Mouse (Mus musculus) forebrain, embryonic 10.5 days (tissue): Measurements from ENCODE around the gene Bmp2k. TPM values are rescaled to one million over a fixed set of nuclear protein-coding genes. Genes with fewer than 3 reads are reported as not detected.
"Not testable (repeated sequence)": the region's sequence is repeated elsewhere in the genome, so short reads cannot be mapped to it uniquely, and the experiment has no call there.

ENCODE experiments used
- DNase-seq: peaks from one replicate; pipeline ENCODE4 v3.0.0-alpha.2; 2017; ENCODE audit warnings: low spot score; ENCODE audit errors: extremely low spot score
- H3K27ac ChIP-seq: fragments of 300-500 bp; sonication (generic); 2 replicates; pipeline ENCODE4 v1.5.1; 2016; ENCODE audit warnings: mild to moderate bottlenecking
- H3K27me3 ChIP-seq: fragments of 300-500 bp; sonication (generic); 2 replicates; pipeline ENCODE4 v1.6.1; 2016; ENCODE audit warnings: mild to moderate bottlenecking; ENCODE audit not compliant: poor library complexity, severe bottlenecking
- H3K36me3 ChIP-seq: fragments of 300-500 bp; sonication (generic); replicated peaks from 2 replicates; pipeline ENCODE4 v1.6.1; 2016; ENCODE audit warnings: mild to moderate bottlenecking, moderate library complexity
- H3K4me1 ChIP-seq: fragments of 300-500 bp; sonication (generic); 2 replicates; pipeline ENCODE4 v1.6.1; 2016
- H3K4me3 ChIP-seq: fragments of 300-500 bp; sonication (generic); 2 replicates; pipeline ENCODE4 v1.5.1; 2016; ENCODE audit warnings: mild to moderate bottlenecking, moderate library complexity
- H3K9me3 ChIP-seq: fragments of 300-500 bp; sonication (generic); 2 replicates; pipeline ENCODE4 v1.6.1; 2016; ENCODE audit warnings: mild to moderate bottlenecking, moderate library complexity
- WGBS: fragments of 180-500 bp; shearing (Covaris S2); methylation state at CpG from one replicate; pipeline ENCODE4 v1.1.7; 2016; 5-methylcytosine and 5-hydroxymethylcytosine counted together
- polyA plus RNA-seq: library from polyadenylated mRNA; unstranded; fragments of >200 nt; fragmentation: Nextera tagmentation; extraction: Ambion mirVana; gene quantifications from 2 replicates; pipeline ENCODE4 v1.2.1, GENCODE M21; 2016

Bmp2k gene
- polyA plus RNA-seq, 1 experiment from 2014 or later = 8.8 TPM

GRCm38 (mm10) chr5:97009601-97010335 is 12.3 kb downstream of the Bmp2k start:
- Histone ChIP-seq H3K27me3 (no peaks in the 10 kb centered on the region), H3K27ac (no peak overlapping the region), H3K4me3 (no peak overlapping the region), H3K36me3 (no peaks in the 10 kb centered on the region), H3K9me3 (no peaks in the 10 kb centered on the region), H3K4me1 (peaks cover 11% of the 10 kb centered on the region)
- WGBS = 89% methylated on average over 11 of the region's 11 CpGs
- DNase-seq = peak; percentile 13

GRCm38 (mm10) chr5:97015781-97016508 is 18.5 kb downstream of the Bmp2k start:
- WGBS = 92% methylated on average over 11 of the region's 11 CpGs
- no peaks in the 10 kb centered on the region for H3K36me3 ChIP-seq
- H3K4me3 ChIP-seq = no peak overlapping the region
- no peak overlapping the region for H3K27ac ChIP-seq
- no peaks in the 10 kb centered on the region for H3K27me3 ChIP-seq
- peaks cover 30% of the 10 kb centered on the region for H3K4me1 ChIP-seq
- H3K9me3 ChIP-seq = no peaks in the 10 kb centered on the region
- DNase-seq = no peak

- H3K36me3 ChIP-seq = no peaks in the 10 kb centered on the region
- H3K4me3 ChIP-seq = no peak overlapping the region
- H3K9me3 ChIP-seq = no peaks in the 10 kb centered on the region
- H3K27ac ChIP-seq = no peak overlapping the region
- H3K4me1 ChIP-seq = peaks cover 30% of the 10 kb centered on the region
- WGBS = 94% methylated on average over 9 of the region's 9 CpGs
- no peak for DNase-seq
- no peaks in the 10 kb centered on the region for H3K27me3 ChIP-seq
These were observed 19.5 kb downstream of the Bmp2k start for GRCm38 (mm10) chr5:97016842-97017577.

GRCm38 (mm10) chr5:97022305-97023278 is 25.1 kb downstream of the Bmp2k start:
- no peaks in the 10 kb centered on the region for H3K36me3 ChIP-seq
- WGBS = 83% methylated on average over 15 of the region's 15 CpGs
- H3K4me3 ChIP-seq = no peak overlapping the region
- no peak overlapping the region for H3K27ac ChIP-seq
- DNase-seq = no peak
- H3K4me1 ChIP-seq = peaks cover 5% of the 10 kb centered on the region; the same call in 1 of the 2 replicates
- no peaks in the 10 kb centered on the region for H3K9me3 ChIP-seq
- no peaks in the 10 kb centered on the region for H3K27me3 ChIP-seq

GRCm38 (mm10) chr5:97024834-97025233 is 27.3 kb downstream of the Bmp2k start:
- 91% methylated on average over 5 of the region's 5 CpGs for WGBS
- Histone ChIP-seq H3K4me3 (no peak overlapping the region), H3K36me3 (no peaks in the 10 kb centered on the region), H3K27me3 (no peaks in the 10 kb centered on the region), H3K27ac (no peak overlapping the region), H3K9me3 (no peaks in the 10 kb centered on the region), H3K4me1 (peaks cover 5% of the 10 kb centered on the region; the same call in 1 of the 2 replicates)
- no peak for DNase-seq

- Histone ChIP-seq H3K27ac (no peak overlapping the region), H3K9me3 (no peaks in the 10 kb centered on the region), H3K4me3 (no peak overlapping the region), H3K36me3 (no peaks in the 10 kb centered on the region), H3K27me3 (no peaks in the 10 kb centered on the region), H3K4me1 (peaks cover 5% of the 10 kb centered on the region; the same call in 1 of the 2 replicates)
- WGBS = 89% methylated on average over 6 of the region's 6 CpGs
- no peak for DNase-seq
These were observed 28.2 kb downstream of the Bmp2k start for GRCm38 (mm10) chr5:97025650-97026049.

- no peak for DNase-seq
- Histone ChIP-seq H3K27ac (no peak overlapping the region), H3K9me3 (no peaks in the 10 kb centered on the region), H3K36me3 (0 out of 2 replicates have a peak, but pooled peaks cover 7% of the 10 kb centered on the region), H3K4me3 (no peak overlapping the region), H3K4me1 (no peaks in the 10 kb centered on the region), H3K27me3 (no peaks in the 10 kb centered on the region)
- 91% methylated on average over 8 of the region's 8 CpGs for WGBS
These were observed 30.5 kb downstream of the Bmp2k start for GRCm38 (mm10) chr5:97028004-97028403.

- H3K4me1 ChIP-seq, H3K4me3 ChIP-seq, H3K27ac ChIP-seq, H3K27me3 ChIP-seq, H3K36me3 ChIP-seq, H3K9me3 ChIP-seq, DNase-seq: not testable (repeated sequence)
- WGBS = 85% methylated on average over 1 of the region's 1 CpGs
These were observed 31.4 kb downstream of the Bmp2k start for GRCm38 (mm10) chr5:97028840-97029239.

GRCm38 (mm10) chr5:97031771-97032170 is 34.3 kb downstream of the Bmp2k start:
- Histone ChIP-seq H3K4me3 (no peak overlapping the region), H3K4me1 (no peaks in the 10 kb centered on the region), H3K9me3 (no peaks in the 10 kb centered on the region), H3K36me3 (0 out of 2 replicates have a peak, but pooled peaks cover 9% of the 10 kb centered on the region), H3K27ac (no peak overlapping the region), H3K27me3 (no peaks in the 10 kb centered on the region)
- DNase-seq = no peak
- WGBS = 87% methylated on average over 6 of the region's 6 CpGs

GRCm38 (mm10) chr5:97045260-97045659 is 47.8 kb downstream of the Bmp2k start:
- H3K36me3 ChIP-seq = peaks cover 12% of the 10 kb centered on the region; the same call in 1 of the 2 replicates
- no peaks in the 10 kb centered on the region for H3K4me1 ChIP-seq
- H3K9me3 ChIP-seq = no peaks in the 10 kb centered on the region
- no peak overlapping the region for H3K4me3 ChIP-seq
- no peak for DNase-seq
- H3K27me3 ChIP-seq = no peaks in the 10 kb centered on the region
- 93% methylated on average over 7 of the region's 7 CpGs for WGBS
- H3K27ac ChIP-seq = no peak overlapping the region

- Histone ChIP-seq H3K9me3 (no peaks in the 10 kb centered on the region), H3K4me3 (no peak overlapping the region), H3K4me1 (no peaks in the 10 kb centered on the region), H3K27me3 (no peaks in the 10 kb centered on the region), H3K27ac (no peak overlapping the region), H3K36me3 (peaks cover 10% of the 10 kb centered on the region; the same call in 1 of the 2 replicates)
- DNase-seq = no peak
- WGBS = 91% methylated on average over 10 of the region's 10 CpGs
These were observed 49.2 kb downstream of the Bmp2k start for GRCm38 (mm10) chr5:97046680-97047079.

GRCm38 (mm10) chr5:97048905-97049304 is 51.4 kb downstream of the Bmp2k start:
- no peaks in the 10 kb centered on the region for H3K4me1 ChIP-seq
- WGBS = 92% methylated on average over 5 of the region's 5 CpGs
- H3K4me3 ChIP-seq = no peak overlapping the region
- no peaks in the 10 kb centered on the region for H3K9me3 ChIP-seq
- H3K27me3 ChIP-seq = no peaks in the 10 kb centered on the region
- H3K27ac ChIP-seq = no peak overlapping the region
- H3K36me3 ChIP-seq = peaks cover 11% of the 10 kb centered on the region; the same call in 1 of the 2 replicates
- DNase-seq = no peak
